ENCODE assay signal across 13 mouse cellular contexts in the genomic region with DNA sequence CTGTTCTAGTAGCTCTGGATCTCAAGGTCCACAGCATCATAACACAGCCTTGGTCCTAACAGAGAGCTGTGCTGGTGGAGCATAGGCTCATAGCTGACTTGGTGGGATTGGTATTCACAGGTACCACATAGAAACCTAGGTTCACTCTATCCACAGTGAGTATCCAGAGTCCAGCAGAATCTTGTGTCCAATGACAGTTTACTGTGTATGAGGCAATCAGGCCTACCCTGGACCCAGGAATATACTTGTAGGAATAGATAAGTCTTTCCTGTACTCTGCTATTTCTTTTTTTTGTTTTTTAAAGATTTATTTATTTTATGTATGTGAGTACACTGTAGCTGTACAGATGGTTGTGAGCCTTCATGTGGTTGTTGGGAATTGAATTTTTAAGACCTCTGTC. TPM values are rescaled to one million over a fixed set of nuclear protein-coding genes. Genes with fewer than 3 reads are reported as not detected.
DNase-seq lines count a peak whose midpoint lies in the region; ATAC-seq and TF ChIP-seq lines count a peak whose summit lies in the region.
"Had no signal": no experiment of that assay in that cellular context is flagged by ENCODE, and none has a peak within 500 bp of the region (broad histone marks: within the 10 kb centered on the region; RNA-seq: fewer than 3 reads in every experiment).

No protein-coding gene starts in this region.

- H3K27ac ChIP-seq in kidney, embryonic 15.5 days: no peak overlapping the region
- H3K27ac ChIP-seq in stomach, embryonic 14.5 days (ENCODE audit: low read length): no peak overlapping the region
- no peak overlapping the region for H3K27ac ChIP-seq in stomach, postnatal 0 days (replicated peaks)
- no peak overlapping the region for H3K27ac ChIP-seq in limb, embryonic 14.5 days (replicated peaks; ENCODE audit: low read depth, low read length)
- no peak overlapping the region for H3K27ac ChIP-seq in neural tube, embryonic 15.5 days (replicated peaks)
- H3K27ac ChIP-seq: embryonic facial prominence, embryonic 12.5 days; heart, embryonic 15.5 days; layer of hippocampus, adult 2 months; macrophage had no signal

- no peak for DNase-seq in kidney, postnatal 4 days
- DNase-seq in stomach, postnatal 0 days (ENCODE audit: low spot score): no peak
- no peak for DNase-seq in limb, embryonic 14.5 days (ENCODE audit: low spot score)
- DNase-seq in testis, postnatal 10 days (ENCODE audit: low spot score): no peak
- DNase-seq in adrenal gland, adult 18-20 months (ENCODE audit: low spot score in 2 of 2): no peak

- H3K4me2 ChIP-seq in kidney, embryonic 15.5 days: no peak overlapping the region
- H3K4me2 ChIP-seq in stomach, embryonic 14.5 days (replicated peaks; ENCODE audit: low read depth, low read length): no peak overlapping the region
- H3K4me2 ChIP-seq in stomach, postnatal 0 days (replicated peaks; ENCODE audit: low read depth): no peak overlapping the region
- no peak overlapping the region for H3K4me2 ChIP-seq in limb, embryonic 14.5 days (replicated peaks; ENCODE audit: low read depth, low read length, severe bottlenecking)
- H3K4me2 ChIP-seq in neural tube, embryonic 15.5 days: no peak overlapping the region
- H3K4me2 ChIP-seq: embryonic facial prominence, embryonic 12.5 days; heart, embryonic 15.5 days; liver, embryonic 11.5 days had no signal

- TF ChIP-seq CTCF in stomach, postnatal 0 days (IDR thresholded peaks at IDR 0.05; ENCODE audit: low read depth): no peak

- TF ChIP-seq POLR2A in limb, embryonic 14.5 days (IDR thresholded peaks at IDR 0.05; ENCODE audit: borderline replicate concordance, extremely low read depth, insufficient read depth, insufficient read length): no peak

- H3K9me3 ChIP-seq in kidney, embryonic 15.5 days (replicated peaks): no peaks in the 10 kb centered on the region
- H3K9me3 ChIP-seq in stomach, embryonic 14.5 days (ENCODE audit: control insufficient read depth, low read depth, low read length): no peaks in the 10 kb centered on the region
- no peaks in the 10 kb centered on the region for H3K9me3 ChIP-seq in stomach, postnatal 0 days (ENCODE audit: control insufficient read depth, low read length)
- no peaks in the 10 kb centered on the region for H3K9me3 ChIP-seq in limb, embryonic 14.5 days (ENCODE audit: control insufficient read depth, low read length)
- H3K9me3 ChIP-seq in neural tube, embryonic 15.5 days (replicated peaks): no peaks in the 10 kb centered on the region
- H3K9me3 ChIP-seq: embryonic facial prominence, embryonic 12.5 days; heart, embryonic 15.5 days had no signal

- H3K9ac ChIP-seq in kidney, embryonic 15.5 days: no peak overlapping the region
- no peak overlapping the region for H3K9ac ChIP-seq in stomach, embryonic 14.5 days (replicated peaks; ENCODE audit: low read depth, low read length)
- no peak overlapping the region for H3K9ac ChIP-seq in stomach, postnatal 0 days (ENCODE audit: low read length)
- H3K9ac ChIP-seq in limb, embryonic 14.5 days (ENCODE audit: low read depth, low read length, severe bottlenecking): no peak overlapping the region
- no peak overlapping the region for H3K9ac ChIP-seq in neural tube, embryonic 15.5 days (replicated peaks)
- H3K9ac ChIP-seq: embryonic facial prominence, embryonic 12.5 days; heart, embryonic 15.5 days had no signal

- TF ChIP-seq EP300 in stomach, postnatal 0 days (optimal IDR thresholded peaks at IDR 0.05): no peak

- H3K4me1 ChIP-seq in kidney, embryonic 15.5 days: 0 out of 2 replicates have a peak, but pooled peaks cover 5% of the 10 kb centered on the region
- peaks cover 4% of the 10 kb centered on the region; the same call in 1 of the 2 replicates for H3K4me1 ChIP-seq in stomach, embryonic 14.5 days (ENCODE audit: control insufficient read depth, insufficient read depth, low read length)
- H3K4me1 ChIP-seq in stomach, postnatal 0 days (replicated peaks; ENCODE audit: control insufficient read depth, insufficient read depth): no peaks in the 10 kb centered on the region
- H3K4me1 ChIP-seq in limb, embryonic 14.5 days (ENCODE audit: control insufficient read depth, insufficient read depth, low read length): no peaks in the 10 kb centered on the region
- no peaks in the 10 kb centered on the region for H3K4me1 ChIP-seq in neural tube, embryonic 15.5 days
- H3K4me1 ChIP-seq: heart, embryonic 15.5 days had no signal

- H3K36me3 ChIP-seq in kidney, embryonic 15.5 days: no peaks in the 10 kb centered on the region
- H3K36me3 ChIP-seq in stomach, embryonic 14.5 days (ENCODE audit: control insufficient read depth, insufficient read depth, low read length): no peaks in the 10 kb centered on the region
- no peaks in the 10 kb centered on the region for H3K36me3 ChIP-seq in stomach, postnatal 0 days (ENCODE audit: control insufficient read depth, insufficient read depth, low read length)
- no peaks in the 10 kb centered on the region for H3K36me3 ChIP-seq in limb, embryonic 14.5 days (ENCODE audit: control insufficient read depth, insufficient read depth, low read length)
- no peaks in the 10 kb centered on the region for H3K36me3 ChIP-seq in neural tube, embryonic 15.5 days
- H3K36me3 ChIP-seq: embryonic facial prominence, embryonic 12.5 days; heart, embryonic 15.5 days had no signal

- no peak overlapping the region for H3K4me3 ChIP-seq in kidney, embryonic 15.5 days (replicated peaks)
- no peak overlapping the region for H3K4me3 ChIP-seq in stomach, embryonic 14.5 days (ENCODE audit: low read depth, low read length)
- no peak overlapping the region for H3K4me3 ChIP-seq in stomach, postnatal 0 days (ENCODE audit: low read depth, low read length)
- H3K4me3 ChIP-seq in limb, embryonic 14.5 days (replicated peaks; ENCODE audit: low read length): no peak overlapping the region
- no peak overlapping the region for H3K4me3 ChIP-seq in neural tube, embryonic 15.5 days (replicated peaks)
- H3K4me3 ChIP-seq: embryonic facial prominence, embryonic 12.5 days; heart, embryonic 15.5 days; layer of hippocampus, adult 2 months had no signal

- no peaks in the 10 kb centered on the region for H3K27me3 ChIP-seq in kidney, embryonic 15.5 days
- H3K27me3 ChIP-seq in stomach, embryonic 14.5 days (ENCODE audit: control insufficient read depth, insufficient read depth, low read length): no peaks in the 10 kb centered on the region
- no peaks in the 10 kb centered on the region for H3K27me3 ChIP-seq in stomach, postnatal 0 days (ENCODE audit: control insufficient read depth, insufficient read depth, low read length)
- no peaks in the 10 kb centered on the region for H3K27me3 ChIP-seq in limb, embryonic 14.5 days (ENCODE audit: control insufficient read depth, insufficient read depth, low read length)
- no peaks in the 10 kb centered on the region for H3K27me3 ChIP-seq in neural tube, embryonic 15.5 days (replicated peaks)
- H3K27me3 ChIP-seq: embryonic facial prominence, embryonic 12.5 days; heart, embryonic 15.5 days had no signal

- ATAC-seq in kidney, embryonic 15.5 days (replicated peaks; ENCODE audit: low FRiP score): peak; percentile 36; the same call in 1 of the 2 replicates
- 0 out of 2 replicates have a peak, but pooled peaks have one; percentile 6 for ATAC-seq in stomach, embryonic 14.5 days (ENCODE audit: insufficient number of reproducible peaks, insufficient read depth, low FRiP score, low read depth)
- no peak; the same call in 1 of the 2 replicates for ATAC-seq in stomach, postnatal 0 days (ENCODE audit: low FRiP score, low TSS enrichment)
- ATAC-seq in limb, embryonic 14.5 days (ENCODE audit: low FRiP score, low read depth): 0 out of 2 replicates have a peak, but pooled peaks have one; percentile 6
- ATAC-seq in neural tube, embryonic 15.5 days (ENCODE audit: low FRiP score): peak; percentile 41; the same call in 1 of the 2 replicates

RNA-seq across cellular contexts. Expression of a gene that starts 11.3 kb away (rescaled TPM):
- 33.3 and 40.9 TPM in 2 replicates for polyA plus RNA-seq in kidney, embryonic 15.5 days (2015; fragmentation: Nextera tagmentation; extraction: Ambion mirVana)
- 38.7 and 45.6 TPM in 2 replicates for polyA plus RNA-seq in stomach, embryonic 14.5 days (2014; fragmentation: Nextera tagmentation; extraction: Ambion mirVana)
- 10.0 and 11.5 TPM in 2 replicates for polyA plus RNA-seq in stomach, postnatal 0 days (2015; fragmentation: Nextera tagmentation; extraction: Ambion mirVana)
- polyA plus RNA-seq in limb, embryonic 14.5 days (2012; rRNA removed): 17.5 and 26.7 TPM in 2 replicates
- polyA plus RNA-seq in limb, embryonic 14.5 days (2014; fragmentation: Nextera tagmentation; extraction: Ambion mirVana): 39.9 and 43.8 TPM in 2 replicates
- polyA plus RNA-seq in neural tube, embryonic 15.5 days (2015; fragmentation: Nextera tagmentation; extraction: Ambion mirVana): 57.2 and 61.1 TPM in 2 replicates
- total RNA-seq in adrenal gland, adult 18-20 months (2021): 10 to 100 TPM; 16.2 to 20.3 TPM

RNA-seq across cellular contexts. Expression of a gene that starts 32.2 kb away (rescaled TPM):
- polyA plus RNA-seq in kidney, embryonic 15.5 days (2015; fragmentation: Nextera tagmentation; extraction: Ambion mirVana): 18.0 and 18.9 TPM in 2 replicates
- 7.0 and 7.9 TPM in 2 replicates for polyA plus RNA-seq in stomach, embryonic 14.5 days (2014; fragmentation: Nextera tagmentation; extraction: Ambion mirVana)
- polyA plus RNA-seq in stomach, postnatal 0 days (2015; fragmentation: Nextera tagmentation; extraction: Ambion mirVana): 1.6 and 2.4 TPM in 2 replicates
- 4.2 and 15.3 TPM in 2 replicates for polyA plus RNA-seq in limb, embryonic 14.5 days (2012; rRNA removed)
- polyA plus RNA-seq in limb, embryonic 14.5 days (2014; fragmentation: Nextera tagmentation; extraction: Ambion mirVana): 2.9 and 6.9 TPM in 2 replicates
- polyA plus RNA-seq in neural tube, embryonic 15.5 days (2015; fragmentation: Nextera tagmentation; extraction: Ambion mirVana): 13.0 and 15.3 TPM in 2 replicates
- 1 to 10 TPM; 4.0 to 6.2 TPM for total RNA-seq in adrenal gland, adult 18-20 months (2021)

RNA-seq across cellular contexts. Expression of a gene that starts 57.9 kb away (rescaled TPM):
- polyA plus RNA-seq in kidney, embryonic 15.5 days (2015; fragmentation: Nextera tagmentation; extraction: Ambion mirVana): 8.5 and 8.6 TPM in 2 replicates
- 1.8 and 2.1 TPM in 2 replicates for polyA plus RNA-seq in stomach, embryonic 14.5 days (2014; fragmentation: Nextera tagmentation; extraction: Ambion mirVana)
- polyA plus RNA-seq in stomach, postnatal 0 days (2015; fragmentation: Nextera tagmentation; extraction: Ambion mirVana): 3.1 and 4.7 TPM in 2 replicates
- polyA plus RNA-seq in limb, embryonic 14.5 days (2012; rRNA removed): 1.4 and 2.4 TPM in 2 replicates
- 4.8 and 6.8 TPM in 2 replicates for polyA plus RNA-seq in limb, embryonic 14.5 days (2014; fragmentation: Nextera tagmentation; extraction: Ambion mirVana)
- 0.50 and 1.1 TPM in 2 replicates for polyA plus RNA-seq in neural tube, embryonic 15.5 days (2015; fragmentation: Nextera tagmentation; extraction: Ambion mirVana)
- total RNA-seq in adrenal gland, adult 18-20 months (2021): 1 to 10 TPM; 2.0 to 2.8 TPM
- polyA plus RNA-seq: macrophage had no signal

RNA-seq across cellular contexts. Expression of a gene that starts 58.0 kb away (rescaled TPM):
- 104 and 111 TPM in 2 replicates for polyA plus RNA-seq in kidney, embryonic 15.5 days (2015; fragmentation: Nextera tagmentation; extraction: Ambion mirVana)
- polyA plus RNA-seq in stomach, embryonic 14.5 days (2014; fragmentation: Nextera tagmentation; extraction: Ambion mirVana): 123 and 125 TPM in 2 replicates
- polyA plus RNA-seq in stomach, postnatal 0 days (2015; fragmentation: Nextera tagmentation; extraction: Ambion mirVana): 88.5 and 100 TPM in 2 replicates
- 52.4 and 82.1 TPM in 2 replicates for polyA plus RNA-seq in limb, embryonic 14.5 days (2012; rRNA removed)
- polyA plus RNA-seq in limb, embryonic 14.5 days (2014; fragmentation: Nextera tagmentation; extraction: Ambion mirVana): 123 TPM in 2 replicates
- 77.8 and 80.4 TPM in 2 replicates for polyA plus RNA-seq in neural tube, embryonic 15.5 days (2015; fragmentation: Nextera tagmentation; extraction: Ambion mirVana)
- total RNA-seq in adrenal gland, adult 18-20 months (2021): 10 to 100 TPM; 59.5 to 80.9 TPM
